8 mouse cellular contexts compared by ENCODE assay signal in genomic region chr1:154204652-154205573, GRCm38 (mm10). TPM values are rescaled to one million over a fixed set of nuclear protein-coding genes. Genes with fewer than 3 reads are reported as not detected.
DNase-seq lines count a peak whose midpoint lies in the region; ATAC-seq and TF ChIP-seq lines count a peak whose summit lies in the region.

No protein-coding gene starts in this region.

- peak overlapping the region; percentile 40 for H3K4me3 ChIP-seq in heart, embryonic 11.5 days (ENCODE audit: low read depth, low read length)
- peak overlapping the region; percentile 51 for H3K4me3 ChIP-seq in ES-Bruce4 (ENCODE audit: low read depth, low read length)
- H3K4me3 ChIP-seq in embryonic facial prominence, embryonic 15.5 days (replicated peaks): peak overlapping the region; percentile 28
- peak overlapping the region; percentile 36 for H3K4me3 ChIP-seq in neural tube, embryonic 13.5 days
- H3K4me3 ChIP-seq in thymus, adult 2 months (ENCODE audit: control insufficient read depth, insufficient read depth, low read length): no peak overlapping the region

- no peak overlapping the region for H3K27ac ChIP-seq in heart, embryonic 11.5 days (ENCODE audit: low read depth, low read length)
- no peak overlapping the region for H3K27ac ChIP-seq in ES-Bruce4 (ENCODE audit: insufficient read depth, low read length)
- no peak overlapping the region for H3K27ac ChIP-seq in embryonic facial prominence, embryonic 15.5 days (replicated peaks)
- H3K27ac ChIP-seq in neural tube, embryonic 13.5 days (replicated peaks): no peak overlapping the region
- no peak overlapping the region for H3K27ac ChIP-seq in thymus, adult 2 months (ENCODE audit: control insufficient read depth, insufficient read depth, low read length)

- no peak for TF ChIP-seq EP300 in ES-Bruce4 (IDR thresholded peaks at IDR 0.05; ENCODE audit: insufficient read depth, low read depth, low read length)

- 9% methylated on average over 66 of the region's 66 CpGs for WGBS in heart, embryonic 11.5 days (ENCODE audit: insufficient replicate concordance)
- 11% methylated on average over 66 of the region's 66 CpGs for WGBS in embryonic facial prominence, embryonic 15.5 days
- 11% methylated on average over 66 of the region's 66 CpGs for whole genome bisulfite sequencing in neural tube, embryonic 13.5 days
- 14% methylated on average over 66 of the region's 66 CpGs for WGBS in thymus, adult 2 months

- no peak for TF ChIP-seq CTCF in ES-Bruce4 (IDR thresholded peaks at IDR 0.05; ENCODE audit: low read depth, low read length)
- TF ChIP-seq CTCF in thymus, adult 2 months (IDR thresholded peaks at IDR 0.05; ENCODE audit: borderline replicate concordance, control insufficient read depth, extremely low read depth, insufficient read depth, low read length, poor library complexity): no peak

- TF ChIP-seq POLR2A in ES-Bruce4 (IDR thresholded peaks at IDR 0.05; ENCODE audit: insufficient read depth, low read length): no peak
- TF ChIP-seq POLR2A in thymus, adult 2 months (IDR thresholded peaks at IDR 0.05; ENCODE audit: control insufficient read depth, extremely low read depth, insufficient read depth, low read length, poor library complexity): no peak

- intact Hi-C loops in heart, postnatal 25 days (cut with DNase I): no loop called here
- intact Hi-C loops in left cerebral cortex, postnatal 14 days (cut with DNase I): loop anchor here (5.0 kb wide), 1 partner anchor 522 kb away; no protein-coding TSS in a partner anchor

- ATAC-seq in heart, embryonic 11.5 days (replicated peaks; ENCODE audit: insufficient number of reproducible peaks, low FRiP score, low TSS enrichment): 0 out of 2 replicates have a peak, but pooled peaks have one; percentile 14
- no peak for ATAC-seq in embryonic facial prominence, embryonic 15.5 days (ENCODE audit: insufficient number of reproducible peaks, low FRiP score, low TSS enrichment, low read depth)
- peak; percentile 70 for ATAC-seq in neural tube, embryonic 13.5 days (ENCODE audit: low read depth)

- no peaks in the 10 kb centered on the region for H3K36me3 ChIP-seq in heart, embryonic 11.5 days (ENCODE audit: control insufficient read depth, insufficient read depth, low read length)
- no peaks in the 10 kb centered on the region for H3K36me3 ChIP-seq in ES-Bruce4 (ENCODE audit: control insufficient read depth, insufficient read depth, low read length, poor library complexity, severe bottlenecking)
- no peaks in the 10 kb centered on the region for H3K36me3 ChIP-seq in embryonic facial prominence, embryonic 15.5 days
- no peaks in the 10 kb centered on the region for H3K36me3 ChIP-seq in neural tube, embryonic 13.5 days
- no peaks in the 10 kb centered on the region for H3K36me3 ChIP-seq in thymus, adult 2 months (ENCODE audit: control insufficient read depth, insufficient read depth, low read length)

- H3K9ac ChIP-seq in heart, embryonic 11.5 days (ENCODE audit: low read depth, low read length): no peak overlapping the region
- H3K9ac ChIP-seq in ES-Bruce4 (ENCODE audit: low read depth, poor library complexity, severe bottlenecking): no peak overlapping the region
- H3K9ac ChIP-seq in embryonic facial prominence, embryonic 15.5 days: no peak overlapping the region
- peak overlapping the region; percentile 61 for H3K9ac ChIP-seq in neural tube, embryonic 13.5 days

- H3K4me2 ChIP-seq in heart, embryonic 11.5 days: peak overlapping the region; percentile 64
- peak overlapping the region; percentile 50 for H3K4me2 ChIP-seq in embryonic facial prominence, embryonic 15.5 days (replicated peaks)
- H3K4me2 ChIP-seq in neural tube, embryonic 13.5 days: peak overlapping the region; percentile 63

- peaks cover 16% of the 10 kb centered on the region for H3K4me1 ChIP-seq in heart, embryonic 11.5 days (ENCODE audit: control insufficient read depth, insufficient read depth, low read length)
- H3K4me1 ChIP-seq in ES-Bruce4 (ENCODE audit: control insufficient read depth, insufficient read depth, low read length): no peaks in the 10 kb centered on the region
- peaks cover 21% of the 10 kb centered on the region for H3K4me1 ChIP-seq in embryonic facial prominence, embryonic 15.5 days
- H3K4me1 ChIP-seq in neural tube, embryonic 13.5 days (replicated peaks): peaks cover 15% of the 10 kb centered on the region
- H3K4me1 ChIP-seq in thymus, adult 2 months (replicated peaks; ENCODE audit: control insufficient read depth, insufficient read depth, low read length): peaks cover 2% of the 10 kb centered on the region; the same call in 1 of the 2 replicates

- H3K9me3 ChIP-seq in heart, embryonic 11.5 days (replicated peaks; ENCODE audit: control insufficient read depth, low read length): no peaks in the 10 kb centered on the region
- H3K9me3 ChIP-seq in ES-Bruce4 (replicated peaks; ENCODE audit: control insufficient read depth, insufficient read depth, low read length, poor library complexity, severe bottlenecking): no peaks in the 10 kb centered on the region
- H3K9me3 ChIP-seq in embryonic facial prominence, embryonic 15.5 days (replicated peaks): no peaks in the 10 kb centered on the region
- no peaks in the 10 kb centered on the region for H3K9me3 ChIP-seq in neural tube, embryonic 13.5 days

- H3K27me3 ChIP-seq in heart, embryonic 11.5 days (ENCODE audit: control insufficient read depth, insufficient read depth, low read length): peaks cover 41% of the 10 kb centered on the region
- H3K27me3 ChIP-seq in ES-Bruce4 (ENCODE audit: control insufficient read depth, insufficient read depth, low read length, poor library complexity, severe bottlenecking): peaks cover 9% of the 10 kb centered on the region
- H3K27me3 ChIP-seq in embryonic facial prominence, embryonic 15.5 days: peaks cover 40% of the 10 kb centered on the region
- H3K27me3 ChIP-seq in neural tube, embryonic 13.5 days: peaks cover 41% of the 10 kb centered on the region
- H3K27me3 ChIP-seq in thymus, adult 2 months (ENCODE audit: control insufficient read depth, insufficient read depth, low read length): peaks cover 3% of the 10 kb centered on the region; the same call in 1 of the 2 replicates

- DNase-seq in heart, postnatal 25 days (ENCODE audit: low spot score): no peak
- peak; percentile 28 to 30 for DNase-seq in left cerebral cortex, postnatal 14 days (ENCODE audit: low spot score in 2 of 2)
- no peak for DNase-seq in thymus, adult 2 months
- no peak for DNase-seq in adrenal gland, adult 2 months

RNA-seq across cellular contexts. Expression of gene Zfp648, which starts 3.9 kb away (rescaled TPM):
- polyA plus RNA-seq in heart, embryonic 11.5 days (2014; fragmentation: Nextera tagmentation; extraction: Ambion mirVana): not detected in 2 replicates
- not detected for total RNA-seq in heart, postnatal 25 days (2021)
- not detected in 2 replicates for polyA plus RNA-seq in ES-Bruce4 (2011; ENCODE audit: insufficient read depth, insufficient read length, low read depth, missing spikeins)
- 0.42 and 0.52 TPM in 2 replicates for polyA plus RNA-seq in embryonic facial prominence, embryonic 15.5 days (2015; fragmentation: Nextera tagmentation; extraction: Ambion mirVana)
- under 1 TPM; 0.51 to 0.59 TPM for total RNA-seq in left cerebral cortex, postnatal 14 days (2021)
- polyA plus RNA-seq in neural tube, embryonic 13.5 days (2015; fragmentation: Nextera tagmentation; extraction: Ambion mirVana): 0.36 and 0.39 TPM in 2 replicates
- polyA plus RNA-seq in thymus, adult 2 months (2012; rRNA removed): 0.13 TPM in 1 of 2 replicates, not detected in the other
- under 1 TPM; 0.29 to 0.55 TPM for total RNA-seq in adrenal gland, adult 2 months (2021)
- 0.89 and 1.2 TPM in 2 replicates for polyA plus RNA-seq in adrenal gland, adult 2 months (2012; rRNA removed)

Comparison
In these comparisons a context has a peak if more than half of its experiments do, and no peak if none do; other contexts are left out.
1. DNase-seq: peak in left cerebral cortex, postnatal 14 days (2 of 2); none in heart, postnatal 25 days (single experiment), thymus, adult 2 months (single experiment) and adrenal gland, adult 2 months (single experiment).
2. Peak in every context shown above with its lines, with median percentiles within 50 percentile points of each other: H3K4me2 ChIP-seq.